Mouse (Mus musculus) forebrain, embryonic 10.5 days (tissue): ENCODE measurements around the gene Stx1a. TPM values are rescaled to one million over a fixed set of nuclear protein-coding genes. Genes with fewer than 3 reads are reported as not detected.
"Not testable (repeated sequence)": the region's sequence is repeated elsewhere in the genome, so short reads cannot be mapped to it uniquely, and the experiment has no call there.

Source experiments
- DNase-seq: peaks from one replicate; pipeline ENCODE4 v3.0.0-alpha.2; 2017; ENCODE audit warnings: low spot score; ENCODE audit errors: extremely low spot score
- H3K27ac ChIP-seq: fragments of 300-500 bp; sonication (generic); 2 replicates; pipeline ENCODE4 v1.5.1; 2016; ENCODE audit warnings: mild to moderate bottlenecking
- H3K27me3 ChIP-seq: fragments of 300-500 bp; sonication (generic); 2 replicates; pipeline ENCODE4 v1.6.1; 2016; ENCODE audit warnings: mild to moderate bottlenecking; ENCODE audit not compliant: poor library complexity, severe bottlenecking
- H3K36me3 ChIP-seq: fragments of 300-500 bp; sonication (generic); replicated peaks from 2 replicates; pipeline ENCODE4 v1.6.1; 2016; ENCODE audit warnings: mild to moderate bottlenecking, moderate library complexity
- H3K4me1 ChIP-seq: fragments of 300-500 bp; sonication (generic); 2 replicates; pipeline ENCODE4 v1.6.1; 2016
- H3K4me3 ChIP-seq: fragments of 300-500 bp; sonication (generic); 2 replicates; pipeline ENCODE4 v1.5.1; 2016; ENCODE audit warnings: mild to moderate bottlenecking, moderate library complexity
- H3K9me3 ChIP-seq: fragments of 300-500 bp; sonication (generic); 2 replicates; pipeline ENCODE4 v1.6.1; 2016; ENCODE audit warnings: mild to moderate bottlenecking, moderate library complexity
- WGBS: fragments of 180-500 bp; shearing (Covaris S2); methylation state at CpG from one replicate; pipeline ENCODE4 v1.1.7; 2016; 5-methylcytosine and 5-hydroxymethylcytosine counted together
- polyA plus RNA-seq: library from polyadenylated mRNA; unstranded; fragments of >200 nt; fragmentation: Nextera tagmentation; extraction: Ambion mirVana; gene quantifications from 2 replicates; pipeline ENCODE4 v1.2.1, GENCODE M21; 2016

Gene Stx1a
- polyA plus RNA-seq, 1 experiment from 2014 or later, result 8.7 TPM

DNA sequence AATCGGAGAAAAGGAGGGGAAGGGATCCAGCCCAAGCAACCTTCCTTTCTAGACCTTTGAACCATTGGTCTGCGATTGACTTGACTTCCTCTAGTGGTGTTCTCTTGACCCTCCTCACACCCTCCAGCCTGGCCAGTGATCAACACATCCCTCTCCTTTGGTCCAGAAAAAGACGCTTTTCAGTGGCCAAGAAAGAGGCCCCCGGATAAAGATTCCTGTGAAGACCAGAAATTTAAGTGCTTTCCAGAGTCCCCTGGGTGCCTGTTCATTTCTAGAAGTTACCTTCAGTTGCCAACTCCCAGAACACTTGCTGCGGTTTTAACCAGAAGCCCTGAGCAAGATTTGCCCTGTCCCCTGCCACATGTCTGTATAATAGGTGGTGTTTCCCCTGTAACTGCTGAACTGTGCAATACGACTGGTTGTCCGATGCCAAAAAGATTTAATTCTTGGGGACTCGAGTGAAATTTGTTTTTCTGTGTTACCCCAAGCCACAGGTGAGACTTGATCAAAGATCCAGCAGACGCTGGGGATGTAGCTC lies 41.7 kb downstream of the Stx1a start, which contains the start of gene Bud23:
Bud23 (minus strand) TSS at position 51 of the 538 bp plus-strand sequence.
- peak within 1 kb of the TSS; percentile 88 for H3K27ac ChIP-seq
- peaks cover 58% of the 10 kb centered on the region for H3K36me3 ChIP-seq
- WGBS, result 83% methylated on average over 9 of the region's 9 CpGs
- peak within 1 kb of the TSS; percentile 93 for H3K4me3 ChIP-seq
- not testable (repeated sequence) for H3K27me3 ChIP-seq, DNase-seq, H3K9me3 ChIP-seq
- H3K4me1 ChIP-seq, result peaks cover 26% of the 10 kb centered on the region

DNA sequence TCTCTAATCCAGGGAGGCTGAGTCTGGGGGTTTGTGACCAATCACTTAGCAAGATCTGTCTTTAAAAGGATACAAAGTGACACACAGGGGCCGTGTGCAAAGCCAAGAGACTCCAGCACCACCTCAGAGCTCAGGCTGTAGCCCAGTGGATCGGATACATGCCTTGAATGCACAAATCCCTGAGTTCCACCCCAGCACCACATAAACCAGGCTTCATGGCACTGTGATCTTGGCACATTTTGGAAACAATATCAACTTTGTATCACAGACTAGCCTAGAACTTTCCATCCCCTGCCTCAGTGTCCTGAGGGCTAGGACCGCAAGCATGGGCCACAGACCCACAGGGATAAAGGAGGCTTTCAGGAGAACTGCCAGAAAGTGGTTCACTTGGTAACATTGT lies 42.7 kb downstream of the Stx1a start:
- Histone ChIP-seq H3K27ac (no peak overlapping the region), H3K4me1 (peaks cover 26% of the 10 kb centered on the region), H3K27me3 (no peaks in the 10 kb centered on the region), H3K4me3 (peak overlapping the region; percentile 93; the same call in 1 of the 2 replicates), H3K9me3 (no peaks in the 10 kb centered on the region), H3K36me3 (peaks cover 47% of the 10 kb centered on the region)
- DNase-seq, result no peak
- WGBS, result 92% methylated on average over 3 of the region's 3 CpGs

GRCm38 (mm10) chr5:135070448-135070847 lies 47.2 kb downstream of the Stx1a start:
- H3K4me1 ChIP-seq, result peaks cover 25% of the 10 kb centered on the region
- H3K4me3 ChIP-seq, result no peak overlapping the region
- WGBS, result 92% methylated on average over 3 of the region's 3 CpGs
- H3K36me3 ChIP-seq, result peaks cover 62% of the 10 kb centered on the region
- DNase-seq, result no peak
- H3K9me3 ChIP-seq, result no peaks in the 10 kb centered on the region
- H3K27me3 ChIP-seq, result no peaks in the 10 kb centered on the region; the same call in none of the 2 replicates
- H3K27ac ChIP-seq, result no peak overlapping the region

DNA sequence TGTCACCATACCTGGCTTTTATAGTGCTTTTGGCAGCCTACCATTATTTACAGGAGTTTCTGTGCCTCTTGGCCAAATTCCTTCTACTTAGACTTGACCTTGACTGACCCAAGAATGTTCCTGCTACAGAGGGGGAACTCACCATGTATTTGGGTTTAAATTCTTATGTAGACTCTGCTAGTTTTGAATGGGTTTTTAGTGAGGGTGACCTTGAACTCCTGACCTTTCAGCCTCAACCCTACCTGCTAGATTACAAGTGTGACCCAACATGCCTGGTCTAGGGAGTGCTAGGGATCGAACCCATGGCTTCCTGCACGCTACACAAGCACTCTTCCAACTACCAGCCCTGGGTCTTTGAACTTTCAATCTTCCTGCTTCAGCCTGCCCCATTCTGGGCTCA lies 48.8 kb downstream of the Stx1a start:
- WGBS, result 95% methylated on average over 2 of the region's 2 CpGs
- no peak overlapping the region for H3K27ac ChIP-seq
- H3K4me3 ChIP-seq, result no peak overlapping the region
- no peaks in the 10 kb centered on the region; the same call in none of the 2 replicates for H3K27me3 ChIP-seq
- peaks cover 57% of the 10 kb centered on the region for H3K36me3 ChIP-seq
- DNase-seq, result no peak
- H3K4me1 ChIP-seq, result peaks cover 28% of the 10 kb centered on the region
- H3K9me3 ChIP-seq, result no peaks in the 10 kb centered on the region

- Histone ChIP-seq H3K27me3 (no peaks in the 10 kb centered on the region; the same call in none of the 2 replicates), H3K4me1 (peaks cover 35% of the 10 kb centered on the region), H3K36me3 (peaks cover 50% of the 10 kb centered on the region), H3K4me3 (no peak overlapping the region; the same call in 1 of the 2 replicates), H3K9me3 (no peaks in the 10 kb centered on the region), H3K27ac (peak overlapping the region; percentile 72; the same call in 1 of the 2 replicates)
- WGBS, result 62% methylated on average over 6 of the region's 6 CpGs
- DNase-seq, result no peak
Observed at GRCm38 (mm10) chr5:135072720-135073119, 49.4 kb downstream of the Stx1a start.

DNA sequence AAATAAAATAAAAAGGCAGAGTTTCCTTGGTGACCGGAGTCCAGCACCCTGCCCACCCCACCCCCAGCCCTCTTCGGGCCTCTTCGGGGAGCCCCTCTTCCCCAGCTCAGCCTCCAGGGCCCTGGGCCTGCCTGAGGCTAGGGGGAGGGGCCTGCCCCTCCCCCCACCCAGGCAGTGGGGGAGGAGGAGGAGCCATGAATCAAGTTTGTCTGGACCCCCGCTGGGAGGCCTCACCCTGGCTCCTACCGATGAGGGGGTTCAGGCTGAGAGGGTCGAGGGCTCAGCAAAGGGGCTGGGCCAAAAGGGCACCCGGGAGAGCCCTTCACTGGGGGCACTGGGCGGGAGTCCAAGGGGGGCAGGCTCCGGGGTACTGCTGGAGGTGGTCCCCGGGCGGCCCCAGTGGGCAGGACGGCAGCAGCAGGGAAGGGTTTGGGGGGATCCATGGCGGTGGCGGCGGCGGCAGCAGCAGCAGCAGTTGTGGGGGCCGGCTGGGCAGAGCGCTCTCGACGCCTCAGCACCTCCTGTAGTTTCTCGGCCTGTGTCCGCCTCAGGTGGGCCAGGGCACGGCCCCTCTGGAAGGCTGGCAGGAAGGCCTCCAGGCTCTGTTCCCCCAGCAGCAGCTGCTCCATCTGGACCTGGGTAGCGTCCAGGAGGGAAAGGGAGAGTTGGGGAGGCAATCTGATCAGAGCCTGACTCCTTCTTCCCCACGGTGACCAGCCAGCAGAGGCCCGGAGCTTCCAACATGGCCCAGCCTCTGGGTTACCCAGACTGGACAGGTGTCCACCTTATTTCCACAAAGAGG lies 50.3 kb downstream of the Stx1a start:
- peaks cover 40% of the 10 kb centered on the region for H3K4me1 ChIP-seq
- WGBS, result 17% methylated on average over 26 of the region's 26 CpGs
- no peak for DNase-seq
- H3K4me3 ChIP-seq, result peak overlapping the region; percentile 32
- peaks cover 42% of the 10 kb centered on the region for H3K36me3 ChIP-seq
- no peaks in the 10 kb centered on the region for H3K9me3 ChIP-seq
- H3K27ac ChIP-seq, result peak overlapping the region; percentile 72
- no peaks in the 10 kb centered on the region; the same call in none of the 2 replicates for H3K27me3 ChIP-seq

GRCm38 (mm10) chr5:135075655-135076054 lies 52.4 kb downstream of the Stx1a start:
- H3K4me1 ChIP-seq, result peaks cover 41% of the 10 kb centered on the region
- peaks cover 41% of the 10 kb centered on the region for H3K36me3 ChIP-seq
- no peak overlapping the region for H3K4me3 ChIP-seq
- DNase-seq, result no peak
- 71% methylated on average over 4 of the region's 4 CpGs for WGBS
- no peaks in the 10 kb centered on the region for H3K9me3 ChIP-seq
- H3K27me3 ChIP-seq, result peaks cover 16% of the 10 kb centered on the region
- H3K27ac ChIP-seq, result no peak overlapping the region

DNA sequence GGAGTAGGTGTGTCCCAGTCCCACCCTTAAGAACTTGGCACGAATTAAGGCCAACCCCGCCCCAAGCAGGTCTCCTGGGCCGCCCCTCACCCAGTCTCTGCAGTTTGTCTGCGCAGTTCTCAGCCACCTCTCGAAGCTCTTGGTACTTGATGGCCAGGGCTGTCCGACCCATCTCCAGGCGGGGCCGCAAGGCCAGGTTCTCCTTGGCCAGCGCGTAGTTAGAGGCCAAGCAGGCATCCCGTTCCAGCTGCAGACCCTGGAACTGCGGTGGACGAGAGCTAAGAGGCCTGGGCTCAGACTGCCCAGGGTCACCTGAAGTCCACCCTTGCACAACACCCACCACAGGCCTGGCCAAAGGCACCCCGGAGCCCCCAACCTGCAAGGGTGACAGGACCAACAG lies 53.1 kb downstream of the Stx1a start:
- H3K4me1 ChIP-seq, result peaks cover 41% of the 10 kb centered on the region
- no peak overlapping the region for H3K4me3 ChIP-seq
- peaks cover 16% of the 10 kb centered on the region for H3K27me3 ChIP-seq
- WGBS, result 92% methylated on average over 14 of the region's 14 CpGs
- H3K36me3 ChIP-seq, result peaks cover 41% of the 10 kb centered on the region
- H3K27ac ChIP-seq, result 0 out of 2 replicates have a peak overlapping the region, but pooled peaks have one; percentile 66
- H3K9me3 ChIP-seq, result no peaks in the 10 kb centered on the region
- DNase-seq, result no peak

DNA sequence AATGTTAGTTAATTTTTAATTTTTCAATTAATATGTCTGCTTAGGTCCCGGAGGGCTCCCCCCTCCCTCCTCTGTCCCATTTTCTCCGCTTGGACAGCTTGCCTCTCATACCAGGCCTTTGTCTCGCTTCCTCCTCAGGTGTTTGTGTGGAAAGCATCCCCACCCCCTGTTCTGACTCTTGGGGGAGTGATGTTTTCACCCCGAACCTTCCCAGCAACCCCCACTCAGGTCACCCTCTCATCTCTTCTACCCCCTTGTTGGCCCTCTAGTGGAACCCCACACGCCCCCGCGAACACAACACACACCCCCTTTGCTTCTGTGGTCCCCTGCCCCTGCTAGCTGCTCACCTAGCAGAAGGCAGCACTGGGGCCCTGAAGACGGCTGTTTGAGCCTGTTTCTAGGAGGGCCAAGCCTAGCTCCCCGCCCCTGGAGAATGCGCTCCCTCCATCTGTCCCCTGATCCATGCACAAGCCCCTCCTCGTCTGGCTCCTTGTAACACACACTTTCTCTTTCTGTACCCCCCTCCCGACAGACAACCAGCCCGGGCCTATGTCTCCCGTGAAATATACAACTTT lies 53.7 kb downstream of the Stx1a start:
- H3K27me3 ChIP-seq, result peaks cover 16% of the 10 kb centered on the region
- peak; percentile 55 for DNase-seq
- peak overlapping the region; percentile 98 for H3K4me3 ChIP-seq
- H3K4me1 ChIP-seq, result peaks cover 41% of the 10 kb centered on the region
- H3K36me3 ChIP-seq, result peaks cover 37% of the 10 kb centered on the region
- H3K27ac ChIP-seq, result peak overlapping the region; percentile 96
- 25% methylated on average over 14 of the region's 14 CpGs for WGBS
- no peaks in the 10 kb centered on the region for H3K9me3 ChIP-seq

GRCm38 (mm10) chr5:135077564-135078481 lies 54.5 kb downstream of the Stx1a start, which contains the start of gene Vps37d:
TSS of gene Vps37d (minus strand) at chr5:135078266.
- Histone ChIP-seq H3K4me3 (peak within 1 kb of the TSS; percentile 98), H3K4me1 (peaks cover 38% of the 10 kb centered on the region), H3K27me3 (peaks cover 16% of the 10 kb centered on the region), H3K27ac (peak within 1 kb of the TSS; percentile 96), H3K9me3 (no peaks in the 10 kb centered on the region), H3K36me3 (peaks cover 29% of the 10 kb centered on the region)
- peak; percentile 94 for DNase-seq
- WGBS, result under 1% methylated on average over 80 of the region's 83 CpGs

GRCm38 (mm10) chr5:135078482-135078810 lies 55.2 kb downstream of the Stx1a start:
- Histone ChIP-seq H3K9me3 (no peaks in the 10 kb centered on the region), H3K27me3 (peaks cover 16% of the 10 kb centered on the region), H3K36me3 (peaks cover 23% of the 10 kb centered on the region), H3K4me3 (peak overlapping the region; percentile 98), H3K27ac (peak overlapping the region; percentile 96), H3K4me1 (peaks cover 38% of the 10 kb centered on the region)
- DNase-seq, result no peak
- WGBS, result 3% methylated on average over 11 of the region's 11 CpGs

GRCm38 (mm10) chr5:135079578-135079977 lies 56.3 kb downstream of the Stx1a start:
- H3K9me3 ChIP-seq, result no peaks in the 10 kb centered on the region
- no peak overlapping the region for H3K4me3 ChIP-seq
- no peak overlapping the region for H3K27ac ChIP-seq
- DNase-seq, result no peak
- H3K27me3 ChIP-seq, result peaks cover 16% of the 10 kb centered on the region
- peaks cover 15% of the 10 kb centered on the region for H3K36me3 ChIP-seq
- 95% methylated on average over 2 of the region's 2 CpGs for WGBS
- peaks cover 30% of the 10 kb centered on the region for H3K4me1 ChIP-seq
